Mouse (Mus musculus) ES-E14 (cell line): Measurements from ENCODE around the gene Fbxo9.

ENCODE experiments used
- CHD2 ChIP-seq: IDR thresholded peaks from 2 replicates; pipeline ENCODE4 v1.6.1; 2014; ENCODE audit warnings: mild to moderate bottlenecking, low read depth, low read length, inconsistent platforms
- HCFC1 ChIP-seq: IDR thresholded peaks from 2 replicates; pipeline ENCODE4 v1.6.1; 2012; ENCODE audit warnings: low read length, inconsistent platforms, borderline replicate concordance; ENCODE audit not compliant: insufficient read depth
- MAFK ChIP-seq: IDR thresholded peaks from 2 replicates; pipeline ENCODE4 v1.6.1; 2014; ENCODE audit warnings: mild to moderate bottlenecking, low read depth, low read length, inconsistent platforms; ENCODE audit not compliant: insufficient read depth

DNA sequence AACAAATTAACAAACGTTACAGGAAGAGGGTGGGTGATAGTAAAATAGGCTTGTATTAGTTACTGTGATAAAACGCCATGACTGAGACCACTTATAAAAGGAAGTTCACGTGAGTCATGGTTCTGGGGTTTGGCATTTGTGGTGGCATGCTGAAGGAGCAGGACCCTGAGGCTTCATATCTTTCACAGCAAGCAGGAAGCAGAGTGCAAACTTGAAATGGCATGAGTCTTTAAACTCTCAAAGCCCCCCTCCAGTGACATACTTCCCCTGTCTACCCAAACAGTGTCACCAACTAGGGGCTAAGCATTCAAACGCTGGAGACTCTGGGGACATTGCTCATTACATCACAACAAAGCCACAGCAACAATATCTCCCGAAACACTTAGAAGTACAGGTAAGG lies 7.9 kb downstream of the Fbxo9 start:
- TF ChIP-seq MAFK (no peak), HCFC1 (no peak), CHD2 (no peak)
